Mouse (Mus musculus) lung, embryonic 15.5 days (tissue): ENCODE results near the gene Grtp1. TPM values are rescaled to one million over a fixed set of nuclear protein-coding genes. Genes with fewer than 3 reads are reported as not detected.

Source experiments
- ATAC-seq: fragments of 200-750 bp; cut with Nextera tagmentation; 2 replicates; pipeline ENCODE4 v1.8.0; 2017; ENCODE audit warnings: moderate number of reproducible peaks, borderline replicate concordance; ENCODE audit not compliant: low FRiP score, low TSS enrichment; ENCODE audit errors: extremely low read depth
- H3K27ac ChIP-seq: fragments of 300-500 bp; sonication (generic); 2 replicates; pipeline ENCODE4 v1.5.1; 2015; ENCODE audit warnings: moderate library complexity, mild to moderate bottlenecking, inconsistent platforms
- H3K27me3 ChIP-seq: fragments of 300-500 bp; sonication (generic); 2 replicates; pipeline ENCODE4 v1.6.1; 2015; ENCODE audit warnings: inconsistent platforms
- H3K36me3 ChIP-seq: fragments of 300-500 bp; sonication (generic); 2 replicates; pipeline ENCODE4 v1.6.1; 2015; ENCODE audit warnings: inconsistent platforms
- H3K4me1 ChIP-seq: fragments of 300-500 bp; sonication (generic); 2 replicates; pipeline ENCODE4 v1.6.1; 2015; ENCODE audit warnings: inconsistent platforms
- H3K4me2 ChIP-seq: fragments of 300-500 bp; sonication (generic); 2 replicates; pipeline ENCODE4 v1.6.1; 2015; ENCODE audit warnings: inconsistent platforms, mild to moderate bottlenecking, moderate library complexity
- H3K4me3 ChIP-seq: fragments of 300-500 bp; sonication (generic); 2 replicates; pipeline ENCODE4 v1.5.1; 2015; ENCODE audit warnings: mild to moderate bottlenecking, inconsistent platforms
- H3K9ac ChIP-seq: fragments of 300-500 bp; sonication (generic); 2 replicates; pipeline ENCODE4 v1.6.1; 2015; ENCODE audit warnings: inconsistent platforms
- H3K9me3 ChIP-seq: fragments of 300-500 bp; sonication (generic); 2 replicates; pipeline ENCODE4 v1.6.1; 2016; ENCODE audit warnings: inconsistent platforms
- WGBS: fragments of 180-500 bp; shearing (Covaris S2); methylation state at CpG from one replicate; pipeline ENCODE4 v1.1.7; 2015; 5-methylcytosine and 5-hydroxymethylcytosine counted together
- polyA plus RNA-seq: library from polyadenylated mRNA; unstranded; fragments of >200 nt; fragmentation: Nextera tagmentation; extraction: Ambion mirVana; gene quantifications from 2 replicates; pipeline ENCODE4 v1.2.1, GENCODE M21; 2015

Grtp1 gene
- polyA plus RNA-seq, 1 experiment from 2014 or later = 6.6 TPM

GRCm38 (mm10) chr8:13186819-13187218, 13.6 kb downstream of the Grtp1 start:
- H3K9ac ChIP-seq = no peak overlapping the region
- H3K27ac ChIP-seq = no peak overlapping the region
- H3K4me2 ChIP-seq = no peak overlapping the region
- ATAC-seq = no peak
- no peaks in the 10 kb centered on the region for H3K36me3 ChIP-seq
- no peaks in the 10 kb centered on the region for H3K9me3 ChIP-seq
- 68% methylated on average over 8 of the region's 8 CpGs for WGBS
- H3K27me3 ChIP-seq = no peaks in the 10 kb centered on the region
- no peak overlapping the region for H3K4me3 ChIP-seq
- H3K4me1 ChIP-seq = no peaks in the 10 kb centered on the region

GRCm38 (mm10) chr8:13181691-13181976, 18.8 kb downstream of the Grtp1 start:
- no peak for ATAC-seq
- Histone ChIP-seq H3K4me1 (no peaks in the 10 kb centered on the region), H3K4me3 (no peak overlapping the region), H3K27ac (no peak overlapping the region), H3K36me3 (peaks cover 8% of the 10 kb centered on the region; the same call in 1 of the 2 replicates), H3K9ac (no peak overlapping the region), H3K9me3 (no peaks in the 10 kb centered on the region), H3K4me2 (no peak overlapping the region), H3K27me3 (no peaks in the 10 kb centered on the region)
- WGBS = 49% methylated on average over 2 of the region's 2 CpGs

GRCm38 (mm10) chr8:13180911-13181690, 19.3 kb downstream of the Grtp1 start:
- Histone ChIP-seq H3K9me3 (no peaks in the 10 kb centered on the region), H3K9ac (no peak overlapping the region), H3K4me1 (no peaks in the 10 kb centered on the region), H3K4me2 (no peak overlapping the region), H3K4me3 (no peak overlapping the region), H3K27ac (no peak overlapping the region), H3K27me3 (no peaks in the 10 kb centered on the region), H3K36me3 (peaks cover 13% of the 10 kb centered on the region)
- ATAC-seq = no peak
- WGBS = 65% methylated on average over 18 of the region's 18 CpGs

- peaks cover 19% of the 10 kb centered on the region for H3K36me3 ChIP-seq
- H3K9me3 ChIP-seq = no peaks in the 10 kb centered on the region
- H3K9ac ChIP-seq = no peak overlapping the region
- no peak for ATAC-seq
- H3K4me2 ChIP-seq = no peak overlapping the region
- H3K27ac ChIP-seq = no peak overlapping the region
- H3K27me3 ChIP-seq = no peaks in the 10 kb centered on the region
- 62% methylated on average over 9 of the region's 9 CpGs for WGBS
- no peak overlapping the region for H3K4me3 ChIP-seq
- no peaks in the 10 kb centered on the region for H3K4me1 ChIP-seq
Observed at GRCm38 (mm10) chr8:13180408-13180807, 20.0 kb downstream of the Grtp1 start.

- H3K9me3 ChIP-seq = no peaks in the 10 kb centered on the region
- peaks cover 24% of the 10 kb centered on the region for H3K36me3 ChIP-seq
- no peak for ATAC-seq
- no peak overlapping the region for H3K27ac ChIP-seq
- H3K4me1 ChIP-seq = no peaks in the 10 kb centered on the region
- no peak overlapping the region for H3K4me3 ChIP-seq
- WGBS = 68% methylated on average over 7 of the region's 7 CpGs
- no peak overlapping the region for H3K4me2 ChIP-seq
- no peaks in the 10 kb centered on the region for H3K27me3 ChIP-seq
- no peak overlapping the region for H3K9ac ChIP-seq
Observed at GRCm38 (mm10) chr8:13179948-13180347, 20.5 kb downstream of the Grtp1 start.

GRCm38 (mm10) chr8:13179482-13179881, 20.9 kb downstream of the Grtp1 start:
- no peak for ATAC-seq
- Histone ChIP-seq H3K9me3 (no peaks in the 10 kb centered on the region), H3K9ac (no peak overlapping the region), H3K4me1 (no peaks in the 10 kb centered on the region), H3K36me3 (peaks cover 27% of the 10 kb centered on the region), H3K4me3 (no peak overlapping the region), H3K27me3 (no peaks in the 10 kb centered on the region), H3K27ac (no peak overlapping the region), H3K4me2 (no peak overlapping the region)
- WGBS = 61% methylated on average over 6 of the region's 6 CpGs

- Histone ChIP-seq H3K27me3 (no peaks in the 10 kb centered on the region), H3K36me3 (peaks cover 40% of the 10 kb centered on the region), H3K4me2 (no peak overlapping the region), H3K9ac (no peak overlapping the region), H3K4me3 (no peak overlapping the region), H3K9me3 (no peaks in the 10 kb centered on the region), H3K27ac (no peak overlapping the region), H3K4me1 (no peaks in the 10 kb centered on the region)
- WGBS = 89% methylated on average over 5 of the region's 5 CpGs
- ATAC-seq = no peak
Observed at GRCm38 (mm10) chr8:13178137-13178536, 22.3 kb downstream of the Grtp1 start.

- no peak for ATAC-seq
- H3K4me1 ChIP-seq = no peaks in the 10 kb centered on the region
- 86% methylated on average over 7 of the region's 7 CpGs for WGBS
- no peak overlapping the region for H3K27ac ChIP-seq
- H3K27me3 ChIP-seq = no peaks in the 10 kb centered on the region
- H3K9ac ChIP-seq = no peak overlapping the region
- H3K4me3 ChIP-seq = no peak overlapping the region
- H3K9me3 ChIP-seq = no peaks in the 10 kb centered on the region
- peaks cover 48% of the 10 kb centered on the region for H3K36me3 ChIP-seq
- H3K4me2 ChIP-seq = no peak overlapping the region
Observed at GRCm38 (mm10) chr8:13177173-13177852, 23.1 kb downstream of the Grtp1 start.

GRCm38 (mm10) chr8:13175650-13176049, 24.8 kb downstream of the Grtp1 start:
- H3K9me3 ChIP-seq = no peaks in the 10 kb centered on the region
- no peak overlapping the region for H3K4me2 ChIP-seq
- no peak for ATAC-seq
- H3K4me1 ChIP-seq = no peaks in the 10 kb centered on the region
- H3K9ac ChIP-seq = no peak overlapping the region
- H3K36me3 ChIP-seq = peaks cover 60% of the 10 kb centered on the region
- 93% methylated on average over 1 of the region's 1 CpGs for WGBS
- H3K4me3 ChIP-seq = no peak overlapping the region
- H3K27ac ChIP-seq = no peak overlapping the region
- no peaks in the 10 kb centered on the region for H3K27me3 ChIP-seq

- no peaks in the 10 kb centered on the region for H3K4me1 ChIP-seq
- H3K4me3 ChIP-seq = no peak overlapping the region
- H3K9me3 ChIP-seq = no peaks in the 10 kb centered on the region
- no peak for ATAC-seq
- no peak overlapping the region for H3K27ac ChIP-seq
- no peak overlapping the region for H3K9ac ChIP-seq
- H3K4me2 ChIP-seq = no peak overlapping the region
- H3K27me3 ChIP-seq = no peaks in the 10 kb centered on the region
- WGBS = 90% methylated on average over 4 of the region's 4 CpGs
- peaks cover 67% of the 10 kb centered on the region for H3K36me3 ChIP-seq
Observed at GRCm38 (mm10) chr8:13174811-13175210, 25.6 kb downstream of the Grtp1 start.

GRCm38 (mm10) chr8:13174305-13174704, 26.1 kb downstream of the Grtp1 start:
- no peak overlapping the region for H3K4me2 ChIP-seq
- ATAC-seq = no peak
- H3K27ac ChIP-seq = no peak overlapping the region
- H3K9ac ChIP-seq = no peak overlapping the region
- no peak overlapping the region for H3K4me3 ChIP-seq
- peaks cover 70% of the 10 kb centered on the region for H3K36me3 ChIP-seq
- 78% methylated on average over 4 of the region's 4 CpGs for WGBS
- H3K27me3 ChIP-seq = no peaks in the 10 kb centered on the region
- H3K9me3 ChIP-seq = no peaks in the 10 kb centered on the region
- H3K4me1 ChIP-seq = no peaks in the 10 kb centered on the region

- no peaks in the 10 kb centered on the region for H3K9me3 ChIP-seq
- H3K4me3 ChIP-seq = no peak overlapping the region
- no peaks in the 10 kb centered on the region for H3K27me3 ChIP-seq
- H3K27ac ChIP-seq = no peak overlapping the region
- H3K4me2 ChIP-seq = no peak overlapping the region
- H3K36me3 ChIP-seq = peaks cover 78% of the 10 kb centered on the region
- H3K4me1 ChIP-seq = no peaks in the 10 kb centered on the region
- no peak overlapping the region for H3K9ac ChIP-seq
- no peak for ATAC-seq
- WGBS = 32% methylated on average over 1 of the region's 1 CpGs
Observed at GRCm38 (mm10) chr8:13170510-13170909, 29.9 kb downstream of the Grtp1 start.
